Mouse (Mus musculus) ES-E14 (cell line): ENCODE data around the gene 2700081O15Rik. TPM values are rescaled to one million over a fixed set of nuclear protein-coding genes. Genes with fewer than 3 reads are reported as not detected.
A peak's percentile ranks its signal among the peaks of the same experiment; 100 is the strongest.

Experiments
- DNase-seq: peaks from one replicate; pipeline ENCODE4 v3.0.0-alpha.2; 2013; ENCODE audit warnings: low read depth, low spot score
- H3K27ac ChIP-seq: 2 replicates; pipeline ENCODE4 v1.5.1; 2012; ENCODE audit warnings: low read depth, mild to moderate bottlenecking, low read length, moderate library complexity, mixed read lengths; ENCODE audit not compliant: poor library complexity, insufficient read depth, severe bottlenecking
- H3K36me3 ChIP-seq: 2 replicates; pipeline ENCODE4 v1.6.1; 2012; ENCODE audit warnings: mild to moderate bottlenecking, low read length, moderate library complexity, mixed read lengths; ENCODE audit not compliant: control insufficient read depth, poor library complexity, insufficient read depth, severe bottlenecking
- H3K4me1 ChIP-seq, 2 experiments: fragments of 150-350 bp in 1 of 2; sonication (generic) in 1 of 2; 2 replicates each; pipeline ENCODE4 v1.6.1; 2012; ENCODE audit warnings: low read length in 2 of 2, mild to moderate bottlenecking in 1 of 2, mixed read lengths in 1 of 2; ENCODE audit not compliant: control insufficient read depth in 2 of 2, insufficient read depth in 2 of 2, poor library complexity in 1 of 2
- H3K4me3 ChIP-seq, 2 experiments: fragments of 150-350 bp in 1 of 2; sonication (generic) in 1 of 2; 2 replicates each; pipeline ENCODE4 v1.5.1; 2012; ENCODE audit warnings: low read length in 2 of 2, low read depth in 1 of 2, mild to moderate bottlenecking in 1 of 2, mixed read lengths in 1 of 2; ENCODE audit not compliant: insufficient read depth in 1 of 2, poor library complexity in 1 of 2, severe bottlenecking in 1 of 2
- H3K9ac ChIP-seq: 2 replicates; pipeline ENCODE4 v1.6.1; 2012; ENCODE audit warnings: low read depth, mild to moderate bottlenecking, low read length, mixed read lengths; ENCODE audit not compliant: poor library complexity, insufficient read depth, severe bottlenecking
- H3K9me3 ChIP-seq: fragments of 150-350 bp; sonication (generic); 2 replicates; pipeline ENCODE4 v1.6.1; 2012; ENCODE audit warnings: low read depth, mild to moderate bottlenecking, low read length; ENCODE audit not compliant: control insufficient read depth, insufficient read depth
- CHD2 ChIP-seq: IDR thresholded peaks from 2 replicates; pipeline ENCODE4 v1.6.1; 2014; ENCODE audit warnings: mild to moderate bottlenecking, low read depth, low read length, inconsistent platforms
- HCFC1 ChIP-seq: IDR thresholded peaks from 2 replicates; pipeline ENCODE4 v1.6.1; 2012; ENCODE audit warnings: low read length, inconsistent platforms, borderline replicate concordance; ENCODE audit not compliant: insufficient read depth
- MAFK ChIP-seq: IDR thresholded peaks from 2 replicates; pipeline ENCODE4 v1.6.1; 2014; ENCODE audit warnings: mild to moderate bottlenecking, low read depth, low read length, inconsistent platforms; ENCODE audit not compliant: insufficient read depth
- ZC3H11A ChIP-seq: IDR thresholded peaks from 2 replicates; pipeline ENCODE4 v1.6.1; 2012; ENCODE audit warnings: low read depth, mild to moderate bottlenecking, inconsistent platforms, low read length, borderline replicate concordance
- ZNF384 ChIP-seq: IDR thresholded peaks from 2 replicates; pipeline ENCODE4 v1.6.1; 2012; ENCODE audit warnings: low read depth, low read length, inconsistent platforms
- in situ Hi-C, 2 experiments: fragments of 600-800 bp; cut with MboI; formaldehyde crosslinking; loops; one replicate each; pipeline ENCODE4 v1.15.1; 2025; ENCODE audit warnings: low sequenced_read_pairs in 2 of 2, inconsistent platforms in 1 of 2; ENCODE audit not compliant: unreplicated experiment in 2 of 2
- total RNA-seq: library from RNA; depleted of rRNA; stranded (reverse); fragments of 300-350 nt; gene quantifications from 2 replicates; pipeline ENCODE4 v1.2.3, GENCODE M21; 2012

2700081O15Rik gene
- total RNA-seq, 1 experiment, result 28.3 TPM

DNA sequence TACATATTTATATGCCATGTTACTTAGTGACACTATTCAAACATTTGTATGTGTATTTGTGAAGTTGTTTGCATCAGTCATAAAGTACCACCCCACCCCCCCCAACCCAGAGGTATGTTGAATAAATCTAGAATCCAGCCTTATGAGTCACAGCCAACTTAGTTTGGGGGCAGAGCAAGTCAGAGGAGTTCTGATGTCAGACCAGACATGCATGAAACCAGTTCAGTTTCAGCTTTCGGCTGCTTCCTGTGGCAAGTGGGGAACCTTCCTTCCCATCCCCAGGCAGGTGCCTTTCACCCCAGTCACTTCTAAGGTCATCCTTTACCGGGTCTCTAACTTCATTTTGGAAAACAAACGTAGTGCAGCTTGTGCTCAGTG is 8.0 kb downstream of the 2700081O15Rik start:
- H3K4me1 ChIP-seq, result peaks cover 0 to 8% of the 10 kb centered on the region in 2 experiments; a peak in 2 of 4 replicates
- H3K27ac ChIP-seq, result no peak overlapping the region
- TF ChIP-seq CHD2 (no peak), HCFC1 (no peak), ZC3H11A (no peak), ZNF384 (no peak), MAFK (no peak)
- H3K9ac ChIP-seq, result no peak overlapping the region
- H3K36me3 ChIP-seq, result peaks cover 18% of the 10 kb centered on the region
- no peaks in the 10 kb centered on the region for H3K9me3 ChIP-seq
- DNase-seq, result no peak
- in situ Hi-C loops, result no loop called here
- H3K4me3 ChIP-seq, result no peak overlapping the region

DNA sequence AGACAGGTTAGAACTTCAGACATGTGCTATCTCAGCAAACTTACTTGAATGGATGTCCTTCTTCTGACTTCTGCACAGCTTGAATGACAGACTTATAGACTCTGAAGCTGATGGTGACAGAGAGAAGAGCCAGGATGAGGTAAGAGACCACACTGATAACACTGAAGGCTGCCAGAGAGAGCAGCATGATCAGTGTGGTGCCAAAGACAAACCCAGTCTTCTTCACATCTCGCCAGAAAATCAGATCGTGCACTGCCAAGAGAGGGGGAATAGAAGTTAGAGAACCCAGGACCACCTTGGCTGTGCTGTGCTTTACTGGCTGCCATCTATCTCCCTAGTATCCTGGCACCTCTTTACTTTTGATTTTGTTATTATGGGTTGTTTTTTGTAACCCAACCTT is 17.5 kb downstream of the 2700081O15Rik start:
- Histone ChIP-seq H3K36me3 (peaks cover 13% of the 10 kb centered on the region), H3K4me1 (peaks cover 0 to 3% of the 10 kb centered on the region in 2 experiments; a peak in 1 of 4 replicates), H3K27ac (no peak overlapping the region), H3K9me3 (no peaks in the 10 kb centered on the region), H3K4me3 (no peak overlapping the region), H3K9ac (no peak overlapping the region)
- no peak for TF ChIP-seq CHD2
- TF ChIP-seq HCFC1, result no peak
- TF ChIP-seq ZNF384, result no peak
- no peak for TF ChIP-seq ZC3H11A
- DNase-seq, result no peak
- in situ Hi-C loops, result no loop called here

DNA sequence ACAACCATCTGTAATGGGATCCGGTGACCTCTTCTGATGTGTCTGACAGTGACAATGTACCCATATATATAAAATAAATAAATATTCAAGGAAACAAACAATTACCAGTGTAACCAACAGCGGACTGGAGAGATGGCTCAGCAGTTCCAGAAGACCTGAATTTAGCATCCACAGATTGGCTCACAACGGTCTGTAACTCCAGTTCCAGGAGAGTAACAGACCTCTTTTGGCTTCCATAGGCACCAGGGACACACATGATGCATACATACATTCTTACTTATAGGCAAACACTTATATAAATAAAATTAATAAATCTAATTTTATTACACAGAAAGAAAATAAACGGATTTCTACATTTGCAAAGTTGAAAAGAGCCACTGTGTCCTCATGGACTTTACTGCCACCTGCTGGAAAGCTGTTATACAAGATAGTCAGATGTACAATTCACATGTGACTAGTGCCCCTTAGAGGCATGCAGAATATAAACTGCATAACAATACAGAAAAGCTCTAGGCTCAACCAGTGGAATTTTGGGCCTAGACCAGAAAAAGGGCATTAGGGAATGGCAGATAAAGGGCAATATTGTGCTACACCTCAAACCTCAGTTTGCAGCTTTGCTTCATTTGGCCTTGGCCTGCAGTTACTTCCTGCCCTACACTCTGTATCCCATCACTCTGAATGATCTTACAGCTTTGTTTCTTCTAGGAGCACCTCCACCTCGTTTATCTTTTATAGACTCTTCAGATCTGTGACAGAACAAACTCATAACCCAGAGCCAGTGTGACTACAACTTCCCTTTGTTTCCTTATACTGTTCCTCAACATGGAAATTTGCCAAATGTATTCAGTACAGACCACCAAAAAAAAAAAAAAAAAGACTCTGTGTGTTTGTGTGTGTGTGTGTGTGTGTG is 18.9 kb downstream of the 2700081O15Rik start:
- in situ Hi-C loops, result no loop called here
- H3K4me3 ChIP-seq, result no peak overlapping the region
- no peaks in the 10 kb centered on the region for H3K9me3 ChIP-seq
- peaks cover 11% of the 10 kb centered on the region for H3K36me3 ChIP-seq
- no peak overlapping the region for H3K9ac ChIP-seq
- TF ChIP-seq ZC3H11A (peak; percentile 54; the same call in 1 of the 2 replicates), MAFK (no peak), ZNF384 (no peak), CHD2 (no peak)
- H3K4me1 ChIP-seq, result peaks cover 1 to 3% of the 10 kb centered on the region in 2 experiments; a peak in 2 of 4 replicates
- no peak overlapping the region for H3K27ac ChIP-seq
- DNase-seq, result no peak

DNA sequence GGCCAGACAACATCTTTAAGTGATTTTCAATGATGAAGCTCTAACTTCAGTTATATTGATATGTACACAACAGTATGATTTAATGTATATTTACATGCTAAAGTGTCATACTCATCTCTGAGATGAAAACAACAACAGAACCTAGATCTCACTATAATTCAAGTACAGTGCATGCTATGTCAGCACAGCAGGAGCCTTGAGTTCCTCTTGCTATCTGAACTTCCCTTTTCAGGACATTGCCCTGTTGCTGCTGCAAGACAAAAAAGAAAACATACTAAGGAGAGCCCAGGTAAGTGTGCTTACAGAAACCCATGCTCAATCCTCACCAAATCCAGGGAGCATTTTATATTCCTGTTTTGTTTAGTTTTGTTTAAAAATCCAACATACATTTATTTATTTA is 20.9 kb downstream of the 2700081O15Rik start:
- peaks cover 2 to 3% of the 10 kb centered on the region in 2 experiments; a peak in 2 of 4 replicates for H3K4me1 ChIP-seq
- TF ChIP-seq MAFK (no peak), HCFC1 (no peak), ZC3H11A (no peak), CHD2 (no peak), ZNF384 (no peak)
- H3K36me3 ChIP-seq, result peaks cover 2% of the 10 kb centered on the region; the same call in 1 of the 2 replicates
- H3K9ac ChIP-seq, result no peak overlapping the region
- H3K4me3 ChIP-seq, result no peak overlapping the region
- no peak for DNase-seq
- no peaks in the 10 kb centered on the region for H3K9me3 ChIP-seq
- no peak overlapping the region for H3K27ac ChIP-seq
- in situ Hi-C loops, result no loop called here

DNA sequence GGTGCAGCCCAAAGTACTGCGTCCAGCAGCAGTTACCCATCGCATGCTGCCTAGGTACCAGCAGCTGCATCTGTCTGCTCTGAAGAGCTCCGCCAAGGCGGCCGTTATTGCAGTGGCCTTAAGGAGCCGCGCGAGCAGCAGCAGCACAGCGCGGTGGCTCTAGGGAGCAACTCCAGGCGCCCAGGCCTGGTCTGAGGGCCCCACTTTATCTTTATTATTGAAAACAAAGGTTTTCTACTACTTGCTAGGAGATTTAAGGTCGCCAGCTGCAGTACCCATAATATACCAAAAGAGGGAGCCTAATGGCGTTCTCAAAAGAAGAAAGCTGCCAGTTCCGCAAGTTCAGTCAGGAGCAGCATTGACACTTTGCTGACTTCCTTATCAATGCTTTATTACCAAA is 24.1 kb downstream of the 2700081O15Rik start:
- peak overlapping the region; percentile 56; the same call in 1 of the 2 replicates for H3K9ac ChIP-seq
- TF ChIP-seq MAFK, result no peak
- TF ChIP-seq ZC3H11A, result no peak
- no peak for TF ChIP-seq HCFC1
- no peak for TF ChIP-seq ZNF384
- no peak for TF ChIP-seq CHD2

More for the DNA sequence above, 24.1 kb downstream of the 2700081O15Rik start:
- Histone ChIP-seq H3K9me3 (no peaks in the 10 kb centered on the region), H3K27ac (no peak overlapping the region), H3K4me1 (peaks cover 2% of the 10 kb centered on the region in 2 experiments; a peak in 2 of 4 replicates), H3K4me3 (peak overlapping the region; percentile 42 to 45), H3K36me3 (0 out of 2 replicates have a peak, but pooled peaks cover 3% of the 10 kb centered on the region)
- in situ Hi-C loops, result no loop called here
- peak; percentile 77 for DNase-seq
